Mouse (Mus musculus) liver, embryonic 11.5 days (tissue): Measurements from ENCODE around the gene Wnt6. TPM values are rescaled to one million over a fixed set of nuclear protein-coding genes. Genes with fewer than 3 reads are reported as not detected.

Source experiments
- ATAC-seq: fragments of 200-750 bp; cut with Nextera tagmentation; replicated peaks from 2 replicates; pipeline ENCODE4 v1.8.0; 2017; ENCODE audit warnings: moderate number of reproducible peaks, mild to moderate bottlenecking, moderate TSS enrichment, moderate library complexity; ENCODE audit not compliant: low FRiP score
- DNase-seq: peaks from one replicate; pipeline ENCODE4 v3.0.0-alpha.2; 2017; ENCODE audit warnings: low spot score
- H3K27ac ChIP-seq: fragments of 300-500 bp; sonication (generic); 2 replicates; pipeline ENCODE4 v1.5.1; 2014; ENCODE audit warnings: mild to moderate bottlenecking, low read depth, low read length, control low read depth
- H3K27me3 ChIP-seq: fragments of 300-500 bp; sonication (generic); replicated peaks from 2 replicates; pipeline ENCODE4 v1.6.1; 2014; ENCODE audit warnings: low read length, mixed read lengths; ENCODE audit not compliant: control insufficient read depth, insufficient read depth
- H3K36me3 ChIP-seq: fragments of 300-500 bp; sonication (generic); 2 replicates; pipeline ENCODE4 v1.6.1; 2014; ENCODE audit warnings: mild to moderate bottlenecking, low read length, moderate library complexity, mixed read lengths; ENCODE audit not compliant: control insufficient read depth, insufficient read depth
- H3K4me1 ChIP-seq: fragments of 300-500 bp; sonication (generic); replicated peaks from 2 replicates; pipeline ENCODE4 v1.6.1; 2014; ENCODE audit warnings: low read length, mixed read lengths; ENCODE audit not compliant: control insufficient read depth, insufficient read depth
- H3K4me2 ChIP-seq: fragments of 300-500 bp; sonication (generic); 2 replicates; pipeline ENCODE4 v1.6.1; 2014; ENCODE audit warnings: mild to moderate bottlenecking, control low read depth, moderate library complexity
- H3K4me3 ChIP-seq: fragments of 300-500 bp; sonication (generic); 2 replicates; pipeline ENCODE4 v1.5.1; 2014; ENCODE audit warnings: low read depth, low read length, control low read depth
- H3K9ac ChIP-seq: fragments of 300-500 bp; sonication (generic); 2 replicates; pipeline ENCODE4 v1.6.1; 2014; ENCODE audit warnings: low read depth, low read length, control low read depth
- H3K9me3 ChIP-seq: fragments of 300-500 bp; sonication (generic); 2 replicates; pipeline ENCODE4 v1.6.1; 2016; ENCODE audit warnings: low read length, inconsistent platforms, mixed read lengths; ENCODE audit not compliant: control insufficient read depth
- WGBS: fragments of 180-500 bp; shearing (Covaris S2); extraction: QIAGEN DNeasy Blood & Tissue Kit; methylation state at CpG from one replicate; pipeline ENCODE4 v1.1.7; 2014; 5-methylcytosine and 5-hydroxymethylcytosine counted together
- polyA plus RNA-seq: library from polyadenylated mRNA; unstranded; fragments of >200 nt; fragmentation: Nextera tagmentation; extraction: Ambion mirVana; gene quantifications from 2 replicates; pipeline ENCODE4 v1.2.1, GENCODE M21; 2014

Wnt6 gene
- polyA plus RNA-seq, 1 experiment from 2014 or later = 2.4 TPM

DNA sequence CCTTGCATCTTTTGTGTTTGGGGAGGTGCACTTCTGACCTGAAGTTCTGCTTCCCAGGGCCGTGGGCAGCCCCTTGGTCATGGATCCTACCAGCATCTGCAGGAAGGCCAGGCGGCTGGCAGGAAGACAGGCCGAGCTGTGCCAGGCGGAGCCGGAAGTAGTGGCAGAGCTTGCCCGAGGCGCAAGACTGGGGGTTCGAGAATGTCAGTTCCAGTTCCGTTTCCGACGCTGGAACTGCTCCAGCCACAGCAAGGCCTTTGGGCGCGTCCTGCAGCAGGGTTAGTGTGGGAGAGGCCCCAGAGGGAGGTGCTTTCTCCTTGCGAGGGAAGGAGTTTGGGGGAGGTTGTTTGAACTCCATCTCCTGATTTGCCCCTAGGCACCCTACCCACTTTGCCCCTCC lies 10.4 kb downstream of the Wnt6 start:
- ATAC-seq = no peak
- no peaks in the 10 kb centered on the region; the same call in 1 of the 2 replicates for H3K9me3 ChIP-seq
- H3K4me2 ChIP-seq = no peak overlapping the region
- no peak for DNase-seq
- H3K27me3 ChIP-seq = peaks cover 86% of the 10 kb centered on the region
- 14% methylated on average over 14 of the region's 14 CpGs for WGBS
- H3K4me1 ChIP-seq = 0 out of 2 replicates have a peak, but pooled peaks cover 2% of the 10 kb centered on the region
- H3K9ac ChIP-seq = no peak overlapping the region
- no peak overlapping the region for H3K4me3 ChIP-seq
- H3K36me3 ChIP-seq = no peaks in the 10 kb centered on the region
- H3K27ac ChIP-seq = no peak overlapping the region

DNA sequence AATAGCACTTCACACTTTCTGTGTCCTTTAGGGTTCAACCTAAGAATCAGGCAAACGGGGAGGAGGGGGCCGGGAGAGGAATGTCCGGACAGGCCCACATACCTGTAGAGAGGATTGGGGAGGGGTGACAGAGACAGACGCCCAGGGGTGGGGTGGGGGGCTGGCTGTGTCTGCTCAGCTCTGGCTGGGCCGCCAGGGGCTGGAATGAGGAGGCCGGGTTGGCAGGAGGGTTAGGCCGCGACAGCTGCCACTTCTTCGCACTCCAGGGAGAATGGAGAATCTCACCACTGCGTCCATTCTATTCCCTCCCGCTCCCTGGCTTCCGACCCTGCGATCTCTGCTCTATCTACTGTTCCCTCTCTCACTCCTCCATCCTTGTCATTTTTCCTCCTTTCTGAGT lies 11.9 kb downstream of the Wnt6 start:
- 2% methylated on average over 12 of the region's 13 CpGs for WGBS
- peak overlapping the region; percentile 44 for H3K4me3 ChIP-seq
- H3K27me3 ChIP-seq = peaks cover 87% of the 10 kb centered on the region
- ATAC-seq (no peak), DNase-seq (no peak)
- H3K36me3 ChIP-seq = no peaks in the 10 kb centered on the region
- no peak overlapping the region for H3K27ac ChIP-seq
- 0 out of 2 replicates have a peak, but pooled peaks cover 2% of the 10 kb centered on the region for H3K4me1 ChIP-seq
- H3K9ac ChIP-seq = no peak overlapping the region
- no peaks in the 10 kb centered on the region; the same call in 1 of the 2 replicates for H3K9me3 ChIP-seq
- H3K4me2 ChIP-seq = peak overlapping the region; percentile 65

DNA sequence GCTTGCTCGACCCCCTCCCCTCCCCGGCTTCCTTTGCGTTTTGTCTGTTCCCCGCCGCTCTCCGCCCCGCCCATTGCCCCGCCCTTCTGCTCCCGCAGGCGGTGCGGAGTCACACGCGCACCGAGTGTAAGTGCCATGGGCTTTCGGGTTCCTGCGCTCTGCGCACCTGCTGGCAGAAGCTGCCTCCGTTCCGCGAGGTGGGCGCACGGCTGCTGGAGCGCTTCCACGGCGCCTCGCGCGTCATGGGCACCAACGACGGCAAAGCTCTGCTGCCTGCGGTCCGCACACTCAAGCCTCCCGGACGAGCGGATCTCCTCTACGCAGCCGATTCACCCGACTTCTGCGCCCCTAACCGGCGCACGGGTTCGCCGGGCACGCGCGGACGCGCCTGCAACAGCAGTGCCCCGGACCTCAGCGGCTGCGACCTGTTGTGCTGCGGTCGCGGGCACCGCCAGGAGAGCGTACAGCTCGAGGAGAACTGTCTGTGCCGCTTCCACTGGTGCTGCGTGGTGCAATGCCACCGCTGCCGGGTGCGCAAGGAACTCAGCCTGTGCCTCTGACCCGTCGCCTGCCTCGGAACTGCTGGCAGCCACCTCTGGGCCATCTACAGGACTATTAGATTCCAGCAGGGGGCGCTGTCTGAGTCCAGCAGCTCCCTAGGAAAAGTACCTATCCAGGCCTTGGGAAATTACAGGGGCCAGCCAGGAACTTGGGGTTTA lies 12.5 kb downstream of the Wnt6 start:
- under 1% methylated on average over 67 of the region's 67 CpGs for WGBS
- Histone ChIP-seq H3K27ac (no peak overlapping the region), H3K4me1 (0 out of 2 replicates have a peak, but pooled peaks cover 2% of the 10 kb centered on the region), H3K27me3 (peaks cover 89% of the 10 kb centered on the region), H3K36me3 (no peaks in the 10 kb centered on the region), H3K4me3 (peak overlapping the region; percentile 44), H3K9ac (no peak overlapping the region), H3K4me2 (peak overlapping the region; percentile 65), H3K9me3 (no peaks in the 10 kb centered on the region; the same call in 1 of the 2 replicates)
- DNase-seq (no peak), ATAC-seq (no peak)

DNA sequence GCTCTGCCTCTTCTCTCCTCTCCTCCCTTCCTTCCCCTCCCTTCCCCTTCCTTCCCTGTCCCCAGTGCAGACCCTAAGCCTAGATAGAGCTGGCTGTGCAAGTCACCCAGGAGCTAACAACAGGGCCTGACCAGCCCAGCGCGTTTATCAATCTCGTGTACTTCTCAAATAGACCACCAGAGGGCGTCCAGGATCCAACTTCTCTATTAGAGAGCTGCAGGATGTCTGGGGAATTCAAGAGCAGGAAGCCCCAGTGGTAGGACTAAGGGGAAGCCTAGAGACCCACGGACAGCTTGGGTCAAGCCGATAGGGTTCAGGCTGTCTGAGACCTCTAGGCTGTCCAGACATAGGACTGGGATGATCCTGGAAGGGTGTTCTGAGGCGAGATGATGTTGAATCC lies 16.2 kb downstream of the Wnt6 start:
- ATAC-seq = no peak; the same call in 1 of the 2 replicates
- Histone ChIP-seq H3K4me2 (no peak overlapping the region), H3K4me3 (no peak overlapping the region), H3K9me3 (no peaks in the 10 kb centered on the region; the same call in 1 of the 2 replicates), H3K27ac (no peak overlapping the region), H3K27me3 (peaks cover 96% of the 10 kb centered on the region), H3K9ac (no peak overlapping the region), H3K4me1 (peaks cover 5% of the 10 kb centered on the region; the same call in 1 of the 2 replicates), H3K36me3 (no peaks in the 10 kb centered on the region)
- no peak for DNase-seq
- WGBS = 6% methylated on average over 7 of the region's 7 CpGs

DNA sequence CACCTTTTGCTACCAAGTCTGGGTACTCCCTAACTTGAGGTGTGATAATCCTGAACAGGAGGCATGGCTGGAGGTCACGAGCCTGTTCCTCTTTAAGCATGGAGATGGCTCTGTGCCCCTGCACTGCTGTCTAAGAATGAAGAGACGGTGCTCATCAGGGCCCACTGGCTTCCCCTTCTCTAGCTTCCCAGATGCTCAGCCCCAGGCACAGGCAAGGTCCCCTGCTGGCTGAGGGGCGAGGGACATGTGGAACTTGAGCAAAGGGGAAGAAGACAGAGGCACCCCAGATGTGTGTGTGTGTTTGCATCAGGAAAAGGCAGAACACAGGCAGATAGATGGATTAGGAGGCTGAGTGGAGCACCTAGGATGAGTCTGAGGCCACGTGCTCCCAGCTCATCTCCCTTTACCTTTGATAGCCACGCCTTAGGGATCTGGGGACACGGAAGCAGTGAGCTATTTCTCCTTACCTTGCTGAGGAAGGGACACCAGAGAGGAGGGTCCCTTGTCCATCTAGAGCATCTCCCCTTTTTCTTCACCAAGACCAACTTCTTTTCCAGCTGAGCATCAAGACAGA lies 17.0 kb downstream of the Wnt6 start:
- H3K27me3 ChIP-seq = peaks cover 96% of the 10 kb centered on the region
- H3K4me3 ChIP-seq = no peak overlapping the region
- no peak overlapping the region for H3K4me2 ChIP-seq
- peaks cover 5% of the 10 kb centered on the region; the same call in 1 of the 2 replicates for H3K4me1 ChIP-seq
- 14% methylated on average over 6 of the region's 6 CpGs for WGBS
- no peaks in the 10 kb centered on the region; the same call in 1 of the 2 replicates for H3K9me3 ChIP-seq
- DNase-seq (no peak), ATAC-seq (no peak)
- H3K27ac ChIP-seq = no peak overlapping the region
- H3K9ac ChIP-seq = no peak overlapping the region
- no peaks in the 10 kb centered on the region for H3K36me3 ChIP-seq

DNA sequence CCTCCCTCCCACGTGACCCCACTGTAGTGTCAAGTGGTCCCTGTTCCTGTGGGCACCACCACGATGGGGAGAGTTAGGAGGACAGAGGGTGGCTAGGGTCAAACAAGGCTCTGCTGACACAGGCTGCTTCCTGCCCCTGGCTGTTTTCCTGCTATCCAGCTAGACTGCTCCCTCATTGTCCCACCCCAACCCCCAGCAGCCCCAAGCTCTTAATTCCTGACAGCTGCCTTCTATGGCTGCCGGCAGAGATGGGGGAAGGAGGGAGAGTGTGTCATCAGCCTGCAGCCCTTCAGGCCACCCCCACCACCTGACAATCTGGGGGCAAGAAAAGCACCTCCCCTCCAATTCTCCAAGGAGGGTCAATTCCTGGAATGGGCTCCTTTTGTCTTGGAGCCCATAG lies 18.4 kb downstream of the Wnt6 start:
- Histone ChIP-seq H3K27ac (no peak overlapping the region), H3K36me3 (no peaks in the 10 kb centered on the region), H3K4me3 (no peak overlapping the region), H3K27me3 (peaks cover 96% of the 10 kb centered on the region), H3K9ac (no peak overlapping the region), H3K4me2 (no peak overlapping the region), H3K4me1 (peaks cover 2% of the 10 kb centered on the region; the same call in 1 of the 2 replicates), H3K9me3 (no peaks in the 10 kb centered on the region)
- DNase-seq (no peak), ATAC-seq (no peak)
- 4% methylated on average over 3 of the region's 3 CpGs for WGBS

DNA sequence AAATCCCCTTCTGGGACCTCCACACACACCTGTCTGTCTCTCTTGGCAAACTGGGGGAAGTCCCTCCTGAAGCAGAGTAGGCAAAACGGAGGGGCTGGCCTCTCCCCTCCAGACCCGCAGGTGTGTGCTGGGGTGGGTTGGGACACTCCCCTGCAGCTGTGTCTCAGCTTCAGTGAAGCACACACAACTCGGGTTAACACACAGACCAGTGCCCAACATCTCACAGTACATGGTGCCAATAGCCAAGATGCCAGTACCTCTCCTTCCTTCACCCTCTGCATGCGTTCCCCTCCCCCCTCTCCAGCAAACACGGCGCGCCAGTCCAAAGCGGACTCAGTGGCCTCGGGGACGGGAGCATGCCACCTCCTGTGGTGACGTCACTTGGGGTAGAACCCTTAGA lies 19.6 kb downstream of the Wnt6 start, which contains the start of gene Wnt10a:
TSS of gene Wnt10a (plus strand) at position 268 of the 400 bp plus-strand sequence.
- H3K27ac ChIP-seq = no peak within 1 kb of the TSS
- DNase-seq (no peak), ATAC-seq (no peak)
- H3K36me3 ChIP-seq = no peaks in the 10 kb centered on the region
- H3K9ac ChIP-seq = no peak within 1 kb of the TSS
- peak within 1 kb of the TSS; percentile 15; the same call in 1 of the 2 replicates for H3K4me3 ChIP-seq
- 5% methylated on average over 11 of the region's 11 CpGs for WGBS
- peaks cover 98% of the 10 kb centered on the region for H3K27me3 ChIP-seq
- peaks cover 2% of the 10 kb centered on the region; the same call in 1 of the 2 replicates for H3K4me1 ChIP-seq
- no peaks in the 10 kb centered on the region for H3K9me3 ChIP-seq
- H3K4me2 ChIP-seq = peak within 1 kb of the TSS; percentile 29

DNA sequence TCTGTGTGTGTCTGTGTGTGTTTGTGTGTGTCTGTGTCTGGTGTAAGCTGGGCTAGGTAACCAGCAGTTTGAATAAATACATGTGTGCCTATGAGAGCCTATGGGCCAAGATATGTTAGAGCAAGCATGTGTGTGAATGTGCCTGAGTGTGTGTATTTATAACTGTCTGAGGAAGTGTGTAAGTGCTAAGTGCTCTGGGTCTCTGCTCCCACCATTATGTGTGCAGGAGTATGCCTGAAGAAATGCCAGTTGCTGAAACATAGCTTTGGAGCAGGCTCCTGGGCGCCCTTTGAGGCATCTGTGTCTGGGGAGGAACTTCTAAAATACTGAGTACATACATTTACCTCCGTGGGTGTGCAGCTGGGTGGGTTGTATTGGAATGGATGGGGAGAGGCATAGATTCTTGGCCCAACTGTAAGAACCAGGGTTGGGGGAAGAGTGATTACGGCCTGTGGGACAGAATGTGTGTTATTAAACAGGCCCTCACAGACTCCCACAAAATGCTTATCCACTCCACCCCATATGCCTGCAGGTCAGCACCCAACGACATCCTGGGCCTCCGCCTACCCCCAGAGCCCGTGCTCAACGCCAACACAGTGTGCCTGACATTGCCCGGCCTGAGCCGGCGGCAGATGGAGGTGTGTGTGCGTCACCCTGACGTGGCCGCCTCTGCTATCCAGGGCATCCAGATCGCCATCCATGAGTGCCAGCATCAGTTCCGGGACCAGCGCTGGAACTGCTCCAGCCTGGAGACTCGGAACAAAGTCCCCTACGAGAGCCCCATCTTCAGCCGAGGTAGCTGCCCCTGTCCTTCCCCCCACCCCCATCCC lies 21.4 kb downstream of the Wnt6 start:
- no peaks in the 10 kb centered on the region for H3K9me3 ChIP-seq
- H3K27ac ChIP-seq = no peak overlapping the region
- H3K4me1 ChIP-seq = peaks cover 2% of the 10 kb centered on the region; the same call in 1 of the 2 replicates
- H3K27me3 ChIP-seq = peaks cover 100% of the 10 kb centered on the region
- H3K4me3 ChIP-seq = no peak overlapping the region
- 10% methylated on average over 19 of the region's 19 CpGs for WGBS
- no peaks in the 10 kb centered on the region for H3K36me3 ChIP-seq
- no peak overlapping the region for H3K4me2 ChIP-seq
- ATAC-seq (no peak), DNase-seq (no peak)
- no peak overlapping the region for H3K9ac ChIP-seq
